Mouse (Mus musculus) kidney, postnatal 36 days (tissue): ENCODE results near the gene Pigs.
A peak's percentile ranks its signal among the peaks of the same experiment; 100 is the strongest.

Source experiments
- DNase-seq, 2 experiments: peaks; one replicate each; pipeline ENCODE4 v3.0.0; 2021 to 2022; ENCODE audit warnings: mixed read lengths in 2 of 2

Pigs gene

GRCm38 (mm10) chr11:78341702-78342101 is 13.5 kb downstream of the Pigs start:
- DNase-seq = no peak

GRCm38 (mm10) chr11:78343381-78344327 is 15.4 kb downstream of the Pigs start, which contains the start of gene Unc119:
TSS of gene Unc119 (plus strand) at chr11:78343482.
- peak; percentile 76 to 92 for DNase-seq

GRCm38 (mm10) chr11:78344328-78344889 is 16.2 kb downstream of the Pigs start:
- DNase-seq = no peak

GRCm38 (mm10) chr11:78344890-78345715 is 16.9 kb downstream of the Pigs start:
- DNase-seq = peak; percentile 37 to 60

- no peak for DNase-seq
Measured at GRCm38 (mm10) chr11:78345801-78346200, 17.6 kb downstream of the Pigs start.

- no peak for DNase-seq
Measured at GRCm38 (mm10) chr11:78346326-78347069, 18.3 kb downstream of the Pigs start.

- DNase-seq = peak; percentile 72 to 90
Measured at GRCm38 (mm10) chr11:78347070-78347754, 19.0 kb downstream of the Pigs start.

- DNase-seq = no peak
Measured at GRCm38 (mm10) chr11:78347908-78348307, 19.7 kb downstream of the Pigs start.

- no peak for DNase-seq
Measured at GRCm38 (mm10) chr11:78348474-78348873, 20.3 kb downstream of the Pigs start.

GRCm38 (mm10) chr11:78349441-78350358 is 21.5 kb downstream of the Pigs start:
- no peak for DNase-seq

GRCm38 (mm10) chr11:78353081-78353480 is 24.9 kb downstream of the Pigs start:
- DNase-seq = no peak

- DNase-seq = no peak
Measured at GRCm38 (mm10) chr11:78354905-78355304, 26.7 kb downstream of the Pigs start.

- peak; percentile 41 to 90 for DNase-seq
Measured at GRCm38 (mm10) chr11:78355471-78356238, 27.4 kb downstream of the Pigs start.

GRCm38 (mm10) chr11:78358330-78359007 is 30.3 kb downstream of the Pigs start:
- DNase-seq = peak; percentile 38 to 73

GRCm38 (mm10) chr11:78360125-78360788 is 32.0 kb downstream of the Pigs start:
- DNase-seq = peak; percentile 83 to 94

GRCm38 (mm10) chr11:78360789-78361131 is 32.5 kb downstream of the Pigs start:
- DNase-seq = no peak

- DNase-seq = peak; percentile 57 to 60
Measured at GRCm38 (mm10) chr11:78363309-78364007, 35.2 kb downstream of the Pigs start.

GRCm38 (mm10) chr11:78364103-78364502 is 35.9 kb downstream of the Pigs start:
- DNase-seq = peak; percentile 29 to 52
